Mouse (Mus musculus): ENCODE data around the gene Kdm4a. TPM values are rescaled to one million over a fixed set of nuclear protein-coding genes. Genes with fewer than 3 reads are reported as not detected.

The Kdm4a gene
- polyA plus RNA-seq, 1 experiment from 2014 or later = 17.8 TPM

GRCm38 (mm10) chr4:118205906-118206305, 26.1 kb upstream of the Kdm4a start:
- Histone ChIP-seq H3K4me2 (no peak overlapping the region), H3K27ac (no peak overlapping the region), H3K9me3 (replicated peaks) (no peaks in the 10 kb centered on the region), H3K9ac (no peak overlapping the region), H3K27me3 (no peaks in the 10 kb centered on the region), H3K36me3 (peaks cover 26% of the 10 kb centered on the region; the same call in 1 of the 2 replicates), H3K4me1 (replicated peaks) (no peaks in the 10 kb centered on the region), H3K4me3 (no peak overlapping the region)
- no peak for ATAC-seq (replicated peaks; ENCODE audit: insufficient number of reproducible peaks, insufficient read depth, low FRiP score, low read depth)
- WGBS = 91% methylated on average over 2 of the region's 2 CpGs

- WGBS = 78% methylated on average over 2 of the region's 2 CpGs
- no peaks in the 10 kb centered on the region for H3K36me3 ChIP-seq
Measured at GRCm38 (mm10) chr4:118199093-118199492, 19.2 kb upstream of the Kdm4a start.

GRCm38 (mm10) chr4:118198606-118199005, 18.8 kb upstream of the Kdm4a start:
- H3K9me3 ChIP-seq (replicated peaks) = no peaks in the 10 kb centered on the region
- H3K9ac ChIP-seq = no peak overlapping the region
- no peaks in the 10 kb centered on the region for H3K27me3 ChIP-seq
- 74% methylated on average over 3 of the region's 3 CpGs for WGBS
- H3K4me3 ChIP-seq = no peak overlapping the region
- ATAC-seq (replicated peaks; ENCODE audit: insufficient number of reproducible peaks, insufficient read depth, low FRiP score, low read depth) = no peak
- no peaks in the 10 kb centered on the region for H3K36me3 ChIP-seq
- peaks cover 5% of the 10 kb centered on the region; the same call in 1 of the 2 replicates for H3K4me1 ChIP-seq (replicated peaks)
- H3K4me2 ChIP-seq = no peak overlapping the region
- H3K27ac ChIP-seq = no peak overlapping the region

More at GRCm38 (mm10) chr4:118199093-118199492, 19.2 kb upstream of the Kdm4a start:
- Histone ChIP-seq H3K4me1 (replicated peaks) (peaks cover 5% of the 10 kb centered on the region; the same call in 1 of the 2 replicates), H3K27ac (no peak overlapping the region), H3K9me3 (replicated peaks) (no peaks in the 10 kb centered on the region), H3K4me3 (no peak overlapping the region), H3K9ac (no peak overlapping the region), H3K27me3 (no peaks in the 10 kb centered on the region), H3K4me2 (no peak overlapping the region)
- ATAC-seq (replicated peaks; ENCODE audit: insufficient number of reproducible peaks, insufficient read depth, low FRiP score, low read depth) = no peak

- H3K4me1 ChIP-seq (replicated peaks) = peaks cover 5% of the 10 kb centered on the region; the same call in 1 of the 2 replicates
- peak; percentile 60; the same call in 1 of the 2 replicates for ATAC-seq (replicated peaks; ENCODE audit: insufficient number of reproducible peaks, insufficient read depth, low FRiP score, low read depth)
- H3K9ac ChIP-seq = no peak overlapping the region
- no peaks in the 10 kb centered on the region for H3K27me3 ChIP-seq
- no peaks in the 10 kb centered on the region for H3K36me3 ChIP-seq
- no peaks in the 10 kb centered on the region for H3K9me3 ChIP-seq (replicated peaks)
- 43% methylated on average over 10 of the region's 10 CpGs for WGBS
- no peak overlapping the region for H3K4me3 ChIP-seq
- peak overlapping the region; percentile 17; the same call in 1 of the 2 replicates for H3K27ac ChIP-seq
- 0 out of 2 replicates have a peak overlapping the region, but pooled peaks have one; percentile 4 for H3K4me2 ChIP-seq
Measured at GRCm38 (mm10) chr4:118196185-118196584, 16.3 kb upstream of the Kdm4a start.

- Histone ChIP-seq H3K4me3 (peak overlapping the region; percentile 95), H3K27me3 (no peaks in the 10 kb centered on the region), H3K36me3 (peaks cover 19% of the 10 kb centered on the region), H3K9me3 (replicated peaks) (no peaks in the 10 kb centered on the region), H3K4me2 (peak overlapping the region; percentile 71), H3K9ac (peak overlapping the region; percentile 50), H3K4me1 (replicated peaks) (peaks cover 15% of the 10 kb centered on the region), H3K27ac (peak overlapping the region; percentile 99)
- WGBS = 12% methylated on average over 17 of the region's 17 CpGs
- no peak for ATAC-seq (replicated peaks; ENCODE audit: insufficient number of reproducible peaks, insufficient read depth, low FRiP score, low read depth)
Measured at GRCm38 (mm10) chr4:118180301-118181080, 648 bp upstream of the Kdm4a start.

- Histone ChIP-seq H3K4me1 (replicated peaks) (peaks cover 15% of the 10 kb centered on the region), H3K9ac (peak overlapping the region; percentile 89), H3K4me2 (peak overlapping the region; percentile 71), H3K4me3 (peak overlapping the region; percentile 95), H3K27me3 (no peaks in the 10 kb centered on the region), H3K27ac (peak overlapping the region; percentile 99), H3K9me3 (replicated peaks) (no peaks in the 10 kb centered on the region), H3K36me3 (peaks cover 34% of the 10 kb centered on the region)
- no peak for ATAC-seq (replicated peaks; ENCODE audit: insufficient number of reproducible peaks, insufficient read depth, low FRiP score, low read depth)
- 1% methylated on average over 12 of the region's 12 CpGs for WGBS
Measured at GRCm38 (mm10) chr4:118178952-118179466, 834 bp downstream of the Kdm4a start.

GRCm38 (mm10) chr4:118172461-118172860, 7.4 kb downstream of the Kdm4a start:
- 92% methylated on average over 12 of the region's 12 CpGs for WGBS
- peaks cover 95% of the 10 kb centered on the region for H3K36me3 ChIP-seq
- no peaks in the 10 kb centered on the region for H3K9me3 ChIP-seq (replicated peaks)
- H3K4me1 ChIP-seq (replicated peaks) = no peaks in the 10 kb centered on the region
- no peak overlapping the region for H3K4me2 ChIP-seq
- H3K9ac ChIP-seq = no peak overlapping the region
- ATAC-seq (replicated peaks; ENCODE audit: insufficient number of reproducible peaks, insufficient read depth, low FRiP score, low read depth) = no peak
- H3K27ac ChIP-seq = no peak overlapping the region
- H3K27me3 ChIP-seq = no peaks in the 10 kb centered on the region
- no peak overlapping the region for H3K4me3 ChIP-seq

- H3K27ac ChIP-seq = no peak overlapping the region
- H3K4me3 ChIP-seq = no peak overlapping the region
- ATAC-seq (replicated peaks; ENCODE audit: insufficient number of reproducible peaks, insufficient read depth, low FRiP score, low read depth) = no peak
- 86% methylated on average over 9 of the region's 9 CpGs for WGBS
- H3K4me1 ChIP-seq (replicated peaks) = no peaks in the 10 kb centered on the region
- peaks cover 95% of the 10 kb centered on the region for H3K36me3 ChIP-seq
- no peak overlapping the region for H3K9ac ChIP-seq
- no peaks in the 10 kb centered on the region for H3K9me3 ChIP-seq (replicated peaks)
- no peaks in the 10 kb centered on the region for H3K27me3 ChIP-seq
- no peak overlapping the region for H3K4me2 ChIP-seq
Measured at GRCm38 (mm10) chr4:118171006-118171405, 8.8 kb downstream of the Kdm4a start.

GRCm38 (mm10) chr4:118162123-118162522, 17.7 kb downstream of the Kdm4a start:
- Histone ChIP-seq H3K4me2 (no peak overlapping the region), H3K36me3 (peaks cover 92% of the 10 kb centered on the region), H3K4me1 (replicated peaks) (no peaks in the 10 kb centered on the region), H3K9me3 (replicated peaks) (no peaks in the 10 kb centered on the region), H3K9ac (no peak overlapping the region), H3K27me3 (no peaks in the 10 kb centered on the region), H3K4me3 (no peak overlapping the region), H3K27ac (no peak overlapping the region)
- 92% methylated on average over 12 of the region's 12 CpGs for WGBS
- ATAC-seq (replicated peaks; ENCODE audit: insufficient number of reproducible peaks, insufficient read depth, low FRiP score, low read depth) = no peak

GRCm38 (mm10) chr4:118157666-118158065, 22.2 kb downstream of the Kdm4a start:
- Histone ChIP-seq H3K9me3 (replicated peaks) (no peaks in the 10 kb centered on the region), H3K27me3 (no peaks in the 10 kb centered on the region), H3K4me2 (no peak overlapping the region), H3K4me1 (replicated peaks) (no peaks in the 10 kb centered on the region), H3K4me3 (no peak overlapping the region), H3K36me3 (peaks cover 86% of the 10 kb centered on the region), H3K9ac (no peak overlapping the region), H3K27ac (no peak overlapping the region)
- no peak for ATAC-seq (replicated peaks; ENCODE audit: insufficient number of reproducible peaks, insufficient read depth, low FRiP score, low read depth)
- 93% methylated on average over 3 of the region's 3 CpGs for WGBS

GRCm38 (mm10) chr4:118156559-118156958, 23.3 kb downstream of the Kdm4a start:
- H3K4me3 ChIP-seq = no peak overlapping the region
- no peaks in the 10 kb centered on the region for H3K27me3 ChIP-seq
- ATAC-seq (replicated peaks; ENCODE audit: insufficient number of reproducible peaks, insufficient read depth, low FRiP score, low read depth) = no peak
- peaks cover 84% of the 10 kb centered on the region for H3K36me3 ChIP-seq
- H3K9me3 ChIP-seq (replicated peaks) = no peaks in the 10 kb centered on the region
- WGBS = 86% methylated on average over 15 of the region's 15 CpGs
- no peaks in the 10 kb centered on the region for H3K4me1 ChIP-seq (replicated peaks)
- H3K4me2 ChIP-seq = no peak overlapping the region
- no peak overlapping the region for H3K9ac ChIP-seq
- no peak overlapping the region for H3K27ac ChIP-seq
